Mouse (Mus musculus): ENCODE data around the gene Dusp21. TPM values are rescaled to one million over a fixed set of nuclear protein-coding genes. Genes with fewer than 3 reads are reported as not detected.
A peak's percentile ranks its signal among the peaks of the same experiment; 100 is the strongest.

Gene Dusp21
- not detected in 2 replicates for polyA plus RNA-seq (2014; fragmentation: Nextera tagmentation; extraction: Ambion mirVana)

GRCm38 (mm10) chrX:18145557-18145956 lies at the start of gene Dusp21:
Gene Dusp21 (plus strand): TSS chrX:18145857.
- no peak within 1 kb of the TSS for H3K27ac ChIP-seq (ENCODE audit: low read depth, low read length)
- H3K4me3 ChIP-seq (ENCODE audit: low read depth, low read length), result no peak within 1 kb of the TSS
- no peak within 1 kb of the TSS for H3K4me2 ChIP-seq (ENCODE audit: low read length)
- H3K9ac ChIP-seq (ENCODE audit: low read length), result no peak within 1 kb of the TSS
- no peak for ATAC-seq
- DNase-seq (ENCODE audit: low spot score), result no peak
- no peaks in the 10 kb centered on the region for H3K9me3 ChIP-seq (replicated peaks; ENCODE audit: control insufficient read depth, low read length)
- H3K36me3 ChIP-seq (ENCODE audit: control insufficient read depth, insufficient read depth, low read length), result no peaks in the 10 kb centered on the region
- whole genome bisulfite sequencing, result 93% methylated on average over 1 of the region's 1 CpGs
- H3K27me3 ChIP-seq (replicated peaks; ENCODE audit: control insufficient read depth, insufficient read depth, low read length), result no peaks in the 10 kb centered on the region
- no peaks in the 10 kb centered on the region for H3K4me1 ChIP-seq (ENCODE audit: control insufficient read depth, insufficient read depth, low read length)

DNA sequence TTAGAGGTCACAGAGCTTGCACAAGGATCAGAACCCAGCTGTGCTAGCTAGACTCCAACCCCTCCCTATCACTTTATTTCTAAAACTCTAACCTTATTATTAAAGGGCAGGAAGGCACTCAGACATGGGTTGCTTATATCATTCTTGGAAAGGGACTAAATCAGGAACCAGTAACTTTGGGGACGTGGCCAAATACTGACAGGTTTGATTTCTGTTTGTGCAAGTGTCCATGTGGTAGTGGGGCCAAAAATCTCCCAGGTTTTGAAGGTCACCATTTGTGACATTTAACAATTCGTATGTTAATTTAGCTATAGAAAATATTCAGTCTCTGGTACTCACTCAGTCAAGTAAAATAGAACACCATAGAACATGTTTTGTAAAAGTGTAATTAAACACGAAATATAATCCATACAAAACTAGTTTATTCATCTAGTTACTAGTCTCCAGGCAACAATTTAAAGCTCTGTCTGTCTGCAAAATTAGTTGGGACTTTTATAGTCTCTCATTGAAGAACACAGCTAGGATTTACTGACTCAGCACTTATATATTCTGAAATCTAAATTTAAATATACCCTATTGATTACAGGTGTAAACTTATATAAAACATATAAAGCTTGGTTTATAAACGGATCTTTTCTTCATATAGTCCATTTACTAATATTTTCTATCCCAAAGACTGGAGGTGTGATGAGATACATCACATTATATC lies 15.2 kb downstream of the Dusp21 start:
- Histone ChIP-seq H3K9me3 (replicated peaks; ENCODE audit: control insufficient read depth, low read length) (no peaks in the 10 kb centered on the region), H3K27ac (ENCODE audit: low read depth, low read length) (no peak overlapping the region), H3K36me3 (ENCODE audit: control insufficient read depth, insufficient read depth, low read length) (no peaks in the 10 kb centered on the region), H3K9ac (ENCODE audit: low read length) (peak overlapping the region; percentile 81; the same call in 1 of the 2 replicates), H3K4me2 (ENCODE audit: low read length) (peak overlapping the region; percentile 57; the same call in 1 of the 2 replicates), H3K4me1 (ENCODE audit: control insufficient read depth, insufficient read depth, low read length) (no peaks in the 10 kb centered on the region), H3K27me3 (replicated peaks; ENCODE audit: control insufficient read depth, insufficient read depth, low read length) (no peaks in the 10 kb centered on the region), H3K4me3 (ENCODE audit: low read depth, low read length) (no peak overlapping the region)
- DNase-seq (ENCODE audit: low spot score) (no peak), ATAC-seq (no peak)
- 53% methylated on average over 4 of the region's 4 CpGs for WGBS

GRCm38 (mm10) chrX:18161796-18162191 lies 16.1 kb downstream of the Dusp21 start:
- peak; percentile 60 for ATAC-seq
- Histone ChIP-seq H3K36me3 (ENCODE audit: control insufficient read depth, insufficient read depth, low read length) (no peaks in the 10 kb centered on the region), H3K9me3 (replicated peaks; ENCODE audit: control insufficient read depth, low read length) (no peaks in the 10 kb centered on the region), H3K4me3 (ENCODE audit: low read depth, low read length) (peak overlapping the region; percentile 74), H3K27ac (ENCODE audit: low read depth, low read length) (peak overlapping the region; percentile 96), H3K27me3 (replicated peaks; ENCODE audit: control insufficient read depth, insufficient read depth, low read length) (no peaks in the 10 kb centered on the region), H3K9ac (ENCODE audit: low read length) (peak overlapping the region; percentile 81), H3K4me2 (ENCODE audit: low read length) (peak overlapping the region; percentile 57), H3K4me1 (ENCODE audit: control insufficient read depth, insufficient read depth, low read length) (no peaks in the 10 kb centered on the region)
- WGBS, result under 1% methylated on average over 28 of the region's 28 CpGs
- no peak for DNase-seq (ENCODE audit: low spot score)

- H3K27ac ChIP-seq (ENCODE audit: low read depth, low read length), result peak within 1 kb of the TSS; percentile 97
- peak within 1 kb of the TSS; percentile 91 for H3K9ac ChIP-seq (ENCODE audit: low read length)
- H3K4me1 ChIP-seq (ENCODE audit: control insufficient read depth, insufficient read depth, low read length), result no peaks in the 10 kb centered on the region
- H3K4me3 ChIP-seq (ENCODE audit: low read depth, low read length), result peak within 1 kb of the TSS; percentile 74
- WGBS, result 1% methylated on average over 47 of the region's 50 CpGs
- ATAC-seq, result peak; percentile 98
- peak; percentile 99 for DNase-seq (ENCODE audit: low spot score)
- H3K9me3 ChIP-seq (replicated peaks; ENCODE audit: control insufficient read depth, low read length), result no peaks in the 10 kb centered on the region
- no peaks in the 10 kb centered on the region for H3K27me3 ChIP-seq (replicated peaks; ENCODE audit: control insufficient read depth, insufficient read depth, low read length)
- no peaks in the 10 kb centered on the region for H3K36me3 ChIP-seq (ENCODE audit: control insufficient read depth, insufficient read depth, low read length)
- peak within 1 kb of the TSS; percentile 62 for H3K4me2 ChIP-seq (ENCODE audit: low read length)
Measured at GRCm38 (mm10) chrX:18162192-18162857, 16.7 kb downstream of the Dusp21 start, which contains the start of gene Kdm6a. Gene Kdm6a (plus strand): TSS chrX:18162575.

GRCm38 (mm10) chrX:18162861-18163731 lies 17.4 kb downstream of the Dusp21 start:
- WGBS, result under 1% methylated on average over 85 of the region's 95 CpGs
- Histone ChIP-seq H3K36me3 (ENCODE audit: control insufficient read depth, insufficient read depth, low read length) (no peaks in the 10 kb centered on the region), H3K27me3 (replicated peaks; ENCODE audit: control insufficient read depth, insufficient read depth, low read length) (no peaks in the 10 kb centered on the region), H3K9ac (ENCODE audit: low read length) (peak overlapping the region; percentile 91), H3K4me1 (ENCODE audit: control insufficient read depth, insufficient read depth, low read length) (no peaks in the 10 kb centered on the region), H3K4me3 (ENCODE audit: low read depth, low read length) (peak overlapping the region; percentile 74), H3K9me3 (replicated peaks; ENCODE audit: control insufficient read depth, low read length) (no peaks in the 10 kb centered on the region), H3K4me2 (ENCODE audit: low read length) (peak overlapping the region; percentile 62), H3K27ac (ENCODE audit: low read depth, low read length) (peak overlapping the region; percentile 97)
- peak; percentile 32 for ATAC-seq
- DNase-seq (ENCODE audit: low spot score), result peak; percentile 65

GRCm38 (mm10) chrX:18163917-18164624 lies 18.4 kb downstream of the Dusp21 start:
- Histone ChIP-seq H3K27me3 (replicated peaks; ENCODE audit: control insufficient read depth, insufficient read depth, low read length) (no peaks in the 10 kb centered on the region), H3K9ac (ENCODE audit: low read length) (peak overlapping the region; percentile 91), H3K9me3 (replicated peaks; ENCODE audit: control insufficient read depth, low read length) (no peaks in the 10 kb centered on the region), H3K36me3 (ENCODE audit: control insufficient read depth, insufficient read depth, low read length) (no peaks in the 10 kb centered on the region), H3K4me1 (ENCODE audit: control insufficient read depth, insufficient read depth, low read length) (no peaks in the 10 kb centered on the region), H3K4me3 (ENCODE audit: low read depth, low read length) (peak overlapping the region; percentile 74), H3K27ac (ENCODE audit: low read depth, low read length) (peak overlapping the region; percentile 97), H3K4me2 (ENCODE audit: low read length) (peak overlapping the region; percentile 62)
- WGBS, result 1% methylated on average over 10 of the region's 10 CpGs
- DNase-seq (ENCODE audit: low spot score) (peak; percentile 25), ATAC-seq (no peak)

GRCm38 (mm10) chrX:18165121-18165520 lies 19.5 kb downstream of the Dusp21 start:
- Histone ChIP-seq H3K9me3 (replicated peaks; ENCODE audit: control insufficient read depth, low read length) (no peaks in the 10 kb centered on the region), H3K4me2 (ENCODE audit: low read length) (peak overlapping the region; percentile 62), H3K36me3 (ENCODE audit: control insufficient read depth, insufficient read depth, low read length) (no peaks in the 10 kb centered on the region), H3K9ac (ENCODE audit: low read length) (no peak overlapping the region), H3K27ac (ENCODE audit: low read depth, low read length) (no peak overlapping the region), H3K27me3 (replicated peaks; ENCODE audit: control insufficient read depth, insufficient read depth, low read length) (no peaks in the 10 kb centered on the region), H3K4me3 (ENCODE audit: low read depth, low read length) (0 out of 2 replicates have a peak overlapping the region, but pooled peaks have one; percentile 74), H3K4me1 (ENCODE audit: control insufficient read depth, insufficient read depth, low read length) (no peaks in the 10 kb centered on the region)
- ATAC-seq, result no peak
- WGBS, result 81% methylated on average over 2 of the region's 2 CpGs
- DNase-seq (ENCODE audit: low spot score), result no peak

DNA sequence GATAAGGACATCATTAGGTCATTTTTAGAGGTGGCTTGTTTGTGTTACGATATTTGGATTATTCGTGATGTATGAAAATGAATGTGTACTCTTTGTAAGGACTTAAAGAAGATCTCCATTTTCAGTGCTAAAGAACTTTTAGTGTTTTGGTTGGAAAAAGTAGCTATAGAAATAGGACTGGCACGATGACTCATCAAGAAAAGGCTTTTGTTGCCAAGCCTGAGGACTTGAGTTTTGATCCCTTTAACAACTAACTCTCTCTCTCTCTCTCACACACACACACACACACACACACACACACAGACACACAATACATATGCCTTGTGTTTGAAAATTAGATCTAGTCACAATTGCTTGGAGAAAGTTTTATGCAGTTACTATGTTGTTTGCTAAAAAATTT lies 21.3 kb downstream of the Dusp21 start:
- Histone ChIP-seq H3K9me3 (replicated peaks; ENCODE audit: control insufficient read depth, low read length) (no peaks in the 10 kb centered on the region), H3K27me3 (replicated peaks; ENCODE audit: control insufficient read depth, insufficient read depth, low read length) (no peaks in the 10 kb centered on the region), H3K4me3 (ENCODE audit: low read depth, low read length) (no peak overlapping the region), H3K4me2 (ENCODE audit: low read length) (no peak overlapping the region), H3K4me1 (ENCODE audit: control insufficient read depth, insufficient read depth, low read length) (no peaks in the 10 kb centered on the region), H3K9ac (ENCODE audit: low read length) (no peak overlapping the region), H3K36me3 (ENCODE audit: control insufficient read depth, insufficient read depth, low read length) (no peaks in the 10 kb centered on the region), H3K27ac (ENCODE audit: low read depth, low read length) (no peak overlapping the region)
- WGBS, result 76% methylated on average over 3 of the region's 3 CpGs
- no peak for DNase-seq (ENCODE audit: low spot score)
- ATAC-seq, result no peak
